Mouse (Mus musculus): ENCODE measurements around the gene B130006D01Rik.

B130006D01Rik gene

GRCm38 (mm10) chr11:95773264-95773663 lies 49.9 kb downstream of the B130006D01Rik start:
- DNase-seq: no peak
